Mouse (Mus musculus) embryonic fibroblast, embryonic 13.5 days (primary cell): ENCODE results near the gene Tmco1.

ENCODE experiments used
- CTCF ChIP-seq: IDR thresholded peaks from 2 replicates; pipeline ENCODE4 v1.5.1; 2011; ENCODE audit warnings: mild to moderate bottlenecking, control low read depth, low read length, moderate library complexity, borderline replicate concordance; ENCODE audit not compliant: insufficient read depth
- POLR2A ChIP-seq: IDR thresholded peaks from 2 replicates; pipeline ENCODE4 v1.6.1; 2011; ENCODE audit warnings: low read depth, mild to moderate bottlenecking, control low read depth, low read length, moderate library complexity

- no peak for TF ChIP-seq CTCF
- no peak for TF ChIP-seq POLR2A
Observed at GRCm38 (mm10) chr1:167266720-167267119, 41.5 kb upstream of the Tmco1 start.
